Mouse (Mus musculus) embryo, embryonic 11 days (tissue): ENCODE results near the gene Tmem41b.
"Not testable (repeated sequence)": the region's sequence is repeated elsewhere in the genome, so short reads cannot be mapped to it uniquely, and the experiment has no call there.

Experiments used
- DNase-seq: peaks from one replicate; pipeline ENCODE4 v3.0.0-alpha.2; 2015

The Tmem41b gene

DNA sequence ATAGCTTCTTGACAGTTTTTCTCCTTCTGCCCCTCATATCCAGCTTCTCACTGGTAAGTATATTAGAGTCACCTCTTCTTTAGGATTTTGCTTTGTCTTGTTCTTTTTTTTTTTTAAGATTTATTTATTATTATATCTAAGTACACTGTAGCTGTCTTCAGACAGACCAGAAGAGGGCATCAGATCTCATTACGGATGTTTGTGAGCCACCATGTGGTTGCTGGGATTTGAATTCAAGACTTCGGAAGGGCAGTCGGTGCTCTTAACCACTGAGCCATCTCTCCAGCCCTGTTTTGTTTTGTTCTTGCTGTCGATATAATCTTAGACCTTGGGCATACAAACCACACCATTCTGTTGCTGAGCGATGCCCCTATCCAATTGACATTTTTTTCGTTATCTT is at the start of gene Tmem41b:
Gene Tmem41b (minus strand): TSS at position 155 of the 400 bp plus-strand sequence.
- peak; percentile 31 for DNase-seq

GRCm38 (mm10) chr7:110030342-110030741 is 43.6 kb upstream of the Tmem41b start:
- DNase-seq, result no peak

GRCm38 (mm10) chr7:110028826-110029225 is 42.1 kb upstream of the Tmem41b start:
- DNase-seq, result no peak

GRCm38 (mm10) chr7:110026594-110026993 is 39.9 kb upstream of the Tmem41b start:
- DNase-seq, result no peak

GRCm38 (mm10) chr7:110023553-110023952 is 36.8 kb upstream of the Tmem41b start:
- no peak for DNase-seq

DNA sequence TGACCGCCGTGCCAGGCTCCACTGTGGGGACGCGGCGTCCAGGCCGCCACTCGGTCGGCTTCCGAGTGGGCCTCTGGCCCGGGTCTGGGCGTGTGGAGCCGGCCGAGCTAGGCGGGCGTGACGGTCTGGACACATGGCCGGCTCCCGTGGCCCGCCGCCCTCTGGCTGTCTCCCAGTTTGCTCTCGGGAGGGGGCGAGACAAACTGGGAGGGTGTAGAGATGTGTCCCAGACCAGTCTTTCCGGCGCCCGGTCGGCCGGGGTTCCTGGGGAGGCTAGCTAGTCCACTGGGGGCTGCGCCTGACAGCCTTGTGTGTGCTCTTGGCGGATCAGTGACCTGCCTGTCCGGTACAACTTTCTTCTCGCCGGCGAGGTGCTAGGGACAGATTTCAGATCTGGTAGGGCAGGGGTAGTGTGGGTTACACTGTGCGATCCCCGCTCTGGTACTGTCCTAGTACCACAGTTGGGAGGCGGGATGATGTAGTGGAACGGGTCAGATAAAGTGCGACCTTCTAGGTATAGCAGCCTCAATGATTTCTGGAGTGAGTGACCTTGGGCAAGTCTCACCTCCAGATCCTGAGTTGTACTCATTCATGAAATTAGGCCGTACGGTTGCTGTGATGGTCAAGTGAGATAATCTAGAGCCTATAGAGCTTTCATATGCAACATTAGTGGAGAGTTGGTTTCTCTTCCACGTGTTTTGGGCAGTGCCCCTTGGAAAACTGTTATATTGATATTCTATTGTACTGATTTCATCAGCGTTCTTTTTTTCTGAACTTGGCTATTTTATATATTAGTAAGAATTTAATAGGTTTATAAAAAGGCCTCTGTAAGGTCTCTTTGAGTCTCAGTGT is 32.1 kb upstream of the Tmem41b start:
- no peak for DNase-seq

GRCm38 (mm10) chr7:110018117-110018630 is 31.4 kb upstream of the Tmem41b start, which contains the start of gene Ipo7:
Ipo7 (plus strand) TSS chr7:110018274.
- peak; percentile 97 for DNase-seq

- no peak for DNase-seq
Observed at GRCm38 (mm10) chr7:110014272-110014671, 27.5 kb upstream of the Tmem41b start.

- no peak for DNase-seq
Observed at GRCm38 (mm10) chr7:110011417-110011816, 24.7 kb upstream of the Tmem41b start.

DNA sequence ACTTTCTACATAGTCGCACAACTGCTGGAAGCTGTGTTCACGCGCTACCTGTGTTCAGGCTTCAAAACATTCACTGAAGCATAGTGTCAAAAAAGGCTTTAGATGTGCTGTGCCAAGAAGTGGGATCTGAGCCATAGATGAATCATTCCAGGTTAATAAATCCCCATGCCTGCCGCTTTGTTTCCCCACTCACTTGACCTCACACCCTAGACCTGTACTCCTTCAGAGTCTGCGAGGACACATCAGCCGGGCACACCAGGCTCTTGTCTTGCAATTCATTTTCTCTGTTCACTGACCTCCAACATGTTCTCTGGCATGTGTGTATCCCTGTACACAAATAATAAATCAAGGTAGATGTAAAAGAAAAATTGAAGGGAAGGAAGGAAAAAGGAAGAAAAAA is 22.4 kb upstream of the Tmem41b start:
- no peak for DNase-seq

DNA sequence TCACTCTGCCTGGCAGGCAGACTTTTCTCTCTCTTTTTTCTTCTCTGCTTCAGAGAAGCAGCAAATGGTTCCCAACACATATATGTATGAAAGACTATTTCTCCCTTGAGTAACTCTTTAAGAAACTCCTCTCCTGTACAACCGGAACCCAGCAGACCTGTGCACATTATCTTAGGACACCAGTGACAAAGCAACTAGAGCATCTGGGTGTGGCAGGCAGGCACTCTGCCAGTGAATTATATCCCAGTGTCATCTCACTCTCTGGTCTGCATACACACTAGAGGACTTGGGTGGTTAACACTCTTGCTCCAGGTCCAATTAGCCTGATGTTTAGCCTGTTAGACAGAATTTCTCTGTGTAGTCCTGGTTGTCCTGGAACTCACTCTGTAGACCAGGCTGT is 21.8 kb upstream of the Tmem41b start:
- no peak for DNase-seq

- DNase-seq, result no peak
Observed at GRCm38 (mm10) chr7:110006471-110007195, 19.9 kb upstream of the Tmem41b start.

DNA sequence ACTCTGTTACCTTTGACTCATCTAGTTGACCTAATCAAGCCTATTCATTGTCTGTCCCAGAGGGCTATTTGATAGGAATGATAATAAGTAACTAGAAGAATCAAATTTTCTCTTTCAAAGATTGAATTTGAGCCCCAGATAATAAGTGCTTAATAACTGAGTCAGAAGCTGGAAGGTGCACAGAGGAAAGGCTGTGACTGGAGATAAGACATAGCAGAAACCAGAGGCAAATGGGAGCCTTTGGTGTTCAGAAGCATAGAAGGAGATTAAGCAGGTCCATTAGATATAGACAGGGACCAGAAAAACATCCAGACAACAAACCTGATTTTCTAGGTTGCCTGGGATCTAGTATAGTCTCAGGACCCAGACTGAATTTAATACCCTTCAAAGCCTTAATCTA is 19.2 kb upstream of the Tmem41b start:
- no peak for DNase-seq

DNA sequence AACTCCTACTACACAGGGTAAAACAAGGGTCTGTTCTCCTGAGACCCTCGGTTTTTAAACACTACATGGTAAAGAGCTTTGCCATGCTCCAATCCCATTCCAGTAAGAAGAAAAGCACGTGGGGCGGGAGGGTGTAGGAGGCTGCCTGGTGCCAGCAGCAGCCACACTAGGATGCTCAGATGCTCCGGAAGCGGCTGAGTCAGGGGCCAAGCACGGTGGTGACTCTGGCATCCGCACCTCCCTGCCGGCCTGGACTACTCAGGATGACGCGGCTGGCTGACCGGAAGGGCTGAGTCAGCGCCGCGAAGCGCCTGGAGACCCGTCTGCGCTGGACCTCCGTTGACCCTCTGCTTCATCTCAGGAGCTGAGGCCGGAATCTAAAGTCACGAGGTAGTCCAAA is 16.2 kb upstream of the Tmem41b start:
- DNase-seq, result peak; percentile 77

GRCm38 (mm10) chr7:110002092-110002491 is 15.4 kb upstream of the Tmem41b start:
- no peak for DNase-seq

- DNase-seq, result no peak
Observed at GRCm38 (mm10) chr7:109998388-109998787, 11.7 kb upstream of the Tmem41b start.

- DNase-seq, result no peak
Observed at GRCm38 (mm10) chr7:109993157-109993959, 6.6 kb upstream of the Tmem41b start.

DNA sequence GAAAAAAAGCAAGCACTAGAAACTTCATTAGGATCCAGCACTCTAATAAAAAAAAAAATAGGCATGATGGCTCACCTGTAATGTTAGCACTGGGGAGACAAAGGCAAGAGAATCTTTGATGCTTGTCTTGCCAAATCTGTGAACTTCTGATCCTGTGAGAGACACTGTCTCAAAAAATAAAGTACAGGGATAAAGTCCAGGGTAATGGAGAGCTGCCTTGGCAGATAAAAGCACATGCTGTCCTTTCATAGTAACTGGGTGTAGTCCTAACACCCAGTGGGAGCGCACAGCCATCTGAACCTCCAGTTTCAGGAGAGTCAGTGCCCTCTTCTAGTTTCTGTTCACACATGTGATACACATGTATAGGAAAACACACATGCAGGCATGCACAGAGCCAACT is 4.6 kb upstream of the Tmem41b start:
- no peak for DNase-seq

- DNase-seq, result peak; percentile 99
Observed at GRCm38 (mm10) chr7:109986133-109986669, 528 bp downstream of the Tmem41b start.

- DNase-seq, result peak; percentile 36
Observed at GRCm38 (mm10) chr7:109985661-109986132, 1.0 kb downstream of the Tmem41b start.

- not testable (repeated sequence) for DNase-seq
Observed at GRCm38 (mm10) chr7:109984608-109985007, 2.1 kb downstream of the Tmem41b start.

GRCm38 (mm10) chr7:109977131-109977530 is 9.6 kb downstream of the Tmem41b start:
- DNase-seq, result not testable (repeated sequence)
